Mouse (Mus musculus) embryonic fibroblast, embryonic 13.5 days (primary cell): Measurements from ENCODE around the gene 4930426L09Rik.

Source experiments
- CTCF ChIP-seq: IDR thresholded peaks from 2 replicates; pipeline ENCODE4 v1.5.1; 2011; ENCODE audit warnings: mild to moderate bottlenecking, control low read depth, low read length, moderate library complexity, borderline replicate concordance; ENCODE audit not compliant: insufficient read depth
- POLR2A ChIP-seq: IDR thresholded peaks from 2 replicates; pipeline ENCODE4 v1.6.1; 2011; ENCODE audit warnings: low read depth, mild to moderate bottlenecking, control low read depth, low read length, moderate library complexity

GRCm38 (mm10) chr2:18999395-18999794 is 1.3 kb downstream of the 4930426L09Rik start:
- TF ChIP-seq CTCF, result no peak
- TF ChIP-seq POLR2A, result no peak
